Mouse (Mus musculus) lung, adult 18-20 months (tissue): Measurements from ENCODE around the gene Cyth3.

Experiments used
- DNase-seq, 2 experiments: peaks; one replicate each; pipeline ENCODE4 v3.0.0; 2022; ENCODE audit warnings: mixed read lengths in 2 of 2

The Cyth3 gene

DNA sequence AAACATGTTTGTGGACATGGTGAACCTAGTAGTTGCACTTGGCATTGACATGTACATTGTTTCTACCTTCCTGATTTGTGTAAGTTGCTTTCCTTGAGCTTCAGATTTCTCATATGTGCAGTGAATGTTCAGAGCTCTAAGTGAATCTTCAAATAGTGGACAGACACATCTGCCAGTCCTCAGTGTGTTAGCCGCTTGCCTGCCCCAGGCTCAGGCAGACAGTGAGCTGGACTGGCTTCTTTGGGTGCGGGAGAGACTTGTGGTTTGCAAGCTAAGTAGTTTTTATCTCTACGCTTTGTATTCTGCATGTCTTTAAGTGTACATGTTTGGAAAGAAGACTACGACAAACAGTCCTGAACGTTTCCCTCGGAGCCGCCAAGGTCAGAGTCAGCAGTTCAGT, 13.9 kb downstream of the Cyth3 start:
- no peak for DNase-seq

DNA sequence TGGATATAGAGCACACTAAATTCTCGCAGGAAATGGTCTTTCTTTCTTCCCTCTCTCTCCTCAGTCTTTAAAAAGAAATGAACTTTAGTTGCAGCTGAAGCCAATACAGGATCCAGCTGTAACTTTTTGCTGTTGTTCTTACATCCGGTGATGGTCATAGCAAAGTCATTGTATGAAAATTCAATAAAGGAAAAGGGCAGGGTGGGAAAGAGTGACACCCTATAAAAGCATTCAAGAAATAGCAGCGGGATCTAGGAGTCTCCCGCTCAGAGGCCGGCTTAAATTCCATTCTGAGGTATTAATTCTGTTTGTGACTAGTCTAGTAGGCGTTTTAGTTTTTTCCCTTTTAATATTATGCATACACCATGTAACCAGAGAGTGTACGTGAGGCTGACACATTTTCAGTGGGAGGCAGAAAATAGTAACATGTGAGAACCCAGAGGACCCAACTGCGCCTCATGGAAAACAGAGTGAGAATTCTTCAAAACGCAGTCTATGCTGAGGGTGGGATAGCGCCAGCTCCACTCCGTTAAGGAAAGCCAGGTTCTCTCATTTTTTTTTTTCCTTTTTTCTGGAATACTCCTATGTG, 15.7 kb downstream of the Cyth3 start:
- no peak for DNase-seq

GRCm38 (mm10) chr5:143638516-143639270, 16.4 kb downstream of the Cyth3 start:
- DNase-seq: no peak

- no peak for DNase-seq
Observed at GRCm38 (mm10) chr5:143639329-143639728, 17.1 kb downstream of the Cyth3 start.

DNA sequence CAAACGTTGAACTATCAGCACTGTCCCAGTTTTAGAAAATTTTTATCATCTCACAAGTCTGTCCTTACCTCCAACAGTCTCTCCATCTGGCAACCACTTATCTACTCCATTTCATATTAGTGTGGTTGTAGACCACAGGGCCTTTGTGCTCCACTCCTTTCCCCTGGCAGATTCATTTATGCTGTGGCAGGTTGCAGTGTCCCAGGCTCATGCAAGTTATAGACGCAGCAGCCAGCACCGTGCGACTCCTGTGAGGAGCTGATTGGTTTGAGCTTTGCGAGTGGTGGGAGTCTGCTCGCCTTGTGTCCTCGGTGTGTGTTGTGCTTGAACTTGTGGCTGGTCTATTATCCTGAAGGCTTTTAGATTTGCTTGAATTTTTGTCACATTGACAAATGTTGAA, 17.6 kb downstream of the Cyth3 start:
- no peak for DNase-seq

DNA sequence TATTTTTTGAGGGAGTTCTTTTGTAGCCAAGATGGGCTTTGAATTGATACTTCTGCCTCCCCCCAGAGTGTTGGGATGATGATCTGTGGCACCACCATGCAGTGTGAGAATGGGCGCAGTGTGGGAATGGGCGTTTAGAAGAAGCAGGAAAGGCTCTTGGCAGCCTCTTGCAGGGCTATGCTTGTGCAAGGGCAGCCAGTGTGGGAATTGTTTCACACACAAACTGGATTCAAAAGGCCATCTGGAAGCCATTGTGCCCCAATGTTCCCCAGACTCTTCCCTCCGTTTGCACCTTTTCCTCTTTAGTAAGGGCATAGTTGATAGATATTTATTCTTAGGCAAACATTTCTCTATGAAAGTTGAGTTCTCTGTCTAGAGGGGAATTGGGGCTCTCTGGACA, 19.3 kb downstream of the Cyth3 start:
- DNase-seq: no peak

- DNase-seq: no peak
Observed at GRCm38 (mm10) chr5:143642262-143642831, 20.1 kb downstream of the Cyth3 start.

DNA sequence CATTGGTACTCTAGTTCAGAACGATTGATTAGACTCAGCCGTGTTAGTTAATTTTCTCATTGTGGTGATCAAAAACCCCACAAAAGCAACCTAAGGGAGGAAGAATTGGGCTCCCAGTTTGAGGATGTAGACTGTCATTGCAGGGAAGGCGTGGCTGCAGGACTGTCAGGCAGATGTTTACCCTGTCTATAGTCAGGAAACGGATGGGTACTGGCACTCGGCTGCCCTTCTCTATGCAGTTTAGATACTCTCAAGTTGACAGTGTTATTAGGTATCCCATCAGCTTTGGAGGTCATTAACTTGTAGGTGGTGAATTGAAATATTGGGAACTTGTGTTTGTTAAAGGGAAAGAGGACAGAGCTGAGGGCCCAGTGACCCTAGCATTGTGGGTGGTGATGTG, 23.7 kb downstream of the Cyth3 start:
- no peak for DNase-seq

DNA sequence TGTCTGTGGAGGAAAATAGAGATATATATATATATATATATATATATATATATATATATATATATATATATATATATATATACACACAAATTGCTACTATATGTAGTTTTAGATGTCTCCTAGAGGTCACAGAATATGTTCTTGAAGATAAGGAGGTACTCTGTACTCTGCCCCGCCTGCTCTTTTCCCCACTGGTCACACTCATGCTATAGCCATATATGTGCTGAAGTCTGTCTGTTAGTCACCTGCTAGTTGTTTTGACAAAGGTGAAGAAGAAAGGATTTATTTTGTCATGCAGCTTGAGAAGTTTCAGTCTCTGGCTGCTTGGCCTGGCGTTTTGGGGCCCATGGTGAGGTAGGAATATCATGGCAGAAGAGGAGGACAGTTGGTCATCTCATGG, 25.2 kb downstream of the Cyth3 start:
- DNase-seq: no peak

- no peak for DNase-seq
Observed at GRCm38 (mm10) chr5:143648058-143648457, 25.8 kb downstream of the Cyth3 start.

DNA sequence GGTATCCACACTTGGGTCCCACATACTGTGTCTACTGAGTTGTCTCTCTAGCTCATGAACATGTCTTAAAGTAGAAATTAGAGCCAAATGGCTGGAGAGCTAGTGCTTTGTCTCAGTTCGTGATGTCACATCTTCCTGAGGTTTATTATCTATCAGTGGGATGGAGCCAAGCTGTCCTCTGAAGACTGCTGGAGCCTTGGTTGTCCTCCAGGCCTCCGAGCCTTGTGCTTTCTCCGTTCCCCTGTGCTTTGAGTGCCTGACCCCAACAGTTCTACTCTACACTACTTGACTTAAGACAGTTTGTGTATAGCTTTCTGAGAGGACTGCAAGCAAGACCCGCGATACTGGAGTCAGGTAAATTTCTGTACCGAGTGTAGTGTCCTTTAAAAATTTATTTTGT, 26.9 kb downstream of the Cyth3 start:
- DNase-seq: no peak

DNA sequence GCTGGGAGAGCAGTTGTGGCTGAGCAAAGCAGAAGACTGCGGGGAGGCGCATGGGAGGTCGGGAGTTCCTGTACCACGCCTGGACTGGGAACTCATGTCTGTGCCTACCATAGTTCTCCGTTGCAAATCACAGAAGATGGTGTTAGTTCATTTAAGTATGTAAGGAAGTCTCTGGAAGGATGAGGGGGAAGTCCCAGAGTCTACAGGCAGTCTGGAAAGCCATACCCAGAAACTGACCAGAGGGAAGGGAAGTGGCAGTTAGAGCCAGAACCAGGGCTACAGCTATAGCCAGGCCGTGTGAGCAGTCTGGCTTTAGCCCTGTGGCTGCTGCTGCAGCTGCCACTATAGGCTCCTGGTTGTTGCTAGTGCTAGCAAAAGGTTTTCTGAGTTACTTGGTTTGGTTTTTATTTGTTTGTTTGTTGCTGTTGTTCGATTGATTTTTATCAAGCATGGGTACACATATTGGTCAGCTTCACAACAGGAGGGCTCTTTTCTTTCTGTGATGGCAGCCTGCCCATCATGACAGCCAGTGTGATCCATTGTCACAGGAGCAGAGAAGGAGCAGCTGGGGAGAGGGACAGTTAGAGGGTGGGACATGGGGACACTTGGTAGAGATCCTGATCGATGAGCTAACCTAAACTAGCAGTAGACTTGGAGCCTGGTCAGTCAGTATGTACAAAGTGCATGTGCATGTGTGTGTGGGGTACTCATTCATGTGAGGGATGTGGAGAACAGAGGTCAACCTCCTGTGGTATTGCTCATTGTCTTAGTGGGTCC, 29.8 kb downstream of the Cyth3 start:
- no peak for DNase-seq

GRCm38 (mm10) chr5:143653497-143653896, 31.2 kb downstream of the Cyth3 start:
- no peak for DNase-seq

- DNase-seq: no peak
Observed at GRCm38 (mm10) chr5:143654670-143655510, 32.6 kb downstream of the Cyth3 start.

DNA sequence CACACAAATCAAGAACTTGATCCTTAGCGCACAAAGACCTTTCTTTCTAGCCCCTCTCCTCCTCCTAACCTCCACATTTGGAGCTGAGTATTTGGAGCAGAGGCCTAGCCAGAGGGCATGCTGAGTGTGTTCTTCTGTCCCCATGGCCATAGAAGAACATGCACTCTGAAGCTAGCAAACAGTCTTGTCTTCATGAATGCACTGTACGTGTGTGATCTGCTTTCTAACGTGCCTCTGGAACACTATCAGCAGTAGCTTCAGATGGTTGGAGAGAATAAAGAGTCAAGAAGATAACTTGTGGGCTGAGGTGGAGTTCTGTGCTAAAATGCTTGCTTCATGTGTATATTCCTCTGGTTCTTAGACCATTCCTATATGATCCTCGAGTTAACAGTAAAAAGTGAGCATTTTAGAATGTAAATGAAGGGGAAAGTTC, 33.3 kb downstream of the Cyth3 start:
- no peak for DNase-seq

GRCm38 (mm10) chr5:143656708-143657245, 34.5 kb downstream of the Cyth3 start:
- no peak for DNase-seq

GRCm38 (mm10) chr5:143659021-143659523, 36.8 kb downstream of the Cyth3 start:
- DNase-seq: no peak

GRCm38 (mm10) chr5:143663074-143663687, 40.9 kb downstream of the Cyth3 start:
- no peak for DNase-seq

- DNase-seq: no peak
Observed at GRCm38 (mm10) chr5:143665561-143665960, 43.3 kb downstream of the Cyth3 start.

GRCm38 (mm10) chr5:143666015-143666414, 43.8 kb downstream of the Cyth3 start:
- DNase-seq: no peak

- DNase-seq: peak in 1 of 2 experiments; percentile 43
Observed at GRCm38 (mm10) chr5:143668884-143669283, 46.6 kb downstream of the Cyth3 start.

GRCm38 (mm10) chr5:143669393-143669792, 47.1 kb downstream of the Cyth3 start:
- no peak for DNase-seq
